Mouse (Mus musculus): ENCODE measurements around the gene Slc38a7.
"Not testable (repeated sequence)": the region's sequence is repeated elsewhere in the genome, so short reads cannot be mapped to it uniquely, and the experiment has no call there.

Gene Slc38a7

DNA sequence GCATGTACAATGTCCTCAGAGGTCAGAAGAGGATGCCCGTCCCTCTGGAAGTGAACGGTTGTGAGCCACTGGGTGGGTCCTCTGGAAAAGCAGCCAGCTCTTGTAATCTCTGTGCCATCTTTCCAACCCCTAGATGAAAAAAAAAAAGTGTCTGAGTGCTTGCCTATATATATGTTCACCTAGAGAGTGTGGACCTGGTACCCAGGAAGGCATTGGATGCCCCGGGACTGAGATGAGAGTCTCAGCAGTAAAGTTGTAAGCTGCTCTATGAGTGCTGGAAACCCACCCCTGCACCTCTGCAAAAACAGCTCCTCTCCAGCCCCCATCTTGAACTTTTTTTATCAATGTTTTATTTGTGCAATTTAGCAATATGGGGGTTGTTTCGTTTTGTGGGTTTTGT, 44.7 kb downstream of the Slc38a7 start:
- in situ Hi-C loops (cut with MboI, MseI) = loop anchor here (5.0 kb wide), 1 partner anchor 39 kb away; no protein-coding TSS in a partner anchor

DNA sequence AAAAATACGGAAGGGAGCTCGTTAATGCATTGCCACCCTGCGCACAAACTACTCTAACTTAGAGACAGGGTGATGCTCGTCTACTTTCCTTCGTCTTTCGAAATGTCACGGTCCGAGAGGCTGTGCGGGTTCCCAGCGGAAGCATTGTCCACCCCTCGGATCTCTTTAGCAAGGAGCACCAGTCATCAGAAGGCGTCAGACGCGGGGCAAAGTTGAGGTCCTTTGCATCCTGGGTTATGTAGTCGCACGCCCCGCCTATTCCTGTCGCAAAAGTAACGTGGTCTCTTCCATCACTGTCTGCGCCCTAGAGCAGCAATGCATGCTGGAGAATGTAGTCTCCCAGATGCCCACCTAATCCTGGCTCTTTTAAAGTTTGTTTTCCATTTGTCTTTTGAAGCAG, 45.5 kb downstream of the Slc38a7 start:
- in situ Hi-C loops (cut with MboI, MseI) = loop anchor here (5.0 kb wide), 1 partner anchor 39 kb away; no protein-coding TSS in a partner anchor

DNA sequence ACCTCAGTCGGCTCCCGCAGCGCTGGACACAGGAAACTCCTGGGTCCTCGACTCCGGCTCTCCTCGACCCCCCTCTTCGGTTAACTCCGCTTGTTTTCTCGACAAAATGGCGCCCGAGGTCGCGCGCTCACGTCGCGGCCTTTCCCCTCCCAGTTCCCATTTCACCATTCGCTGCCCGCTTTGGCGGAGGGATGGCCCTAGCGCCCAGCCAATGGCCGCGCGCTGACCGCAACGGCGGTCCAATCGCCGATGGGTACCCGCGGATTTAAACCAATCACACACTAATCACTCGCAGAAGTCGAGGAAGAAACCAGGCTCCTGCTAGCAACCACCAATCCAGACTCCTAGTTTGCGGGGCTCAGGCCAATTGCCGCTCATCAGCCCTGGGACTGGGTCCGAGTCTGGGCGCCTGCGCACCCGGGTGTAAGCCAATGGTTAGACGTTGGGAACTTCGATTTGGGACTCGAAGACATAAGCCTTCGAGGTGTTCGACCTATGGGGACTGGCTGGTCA, 46.0 kb downstream of the Slc38a7 start, which contains the start of gene Cnot1:
TSS of gene Cnot1 (minus strand) at position 134 of the 513 bp plus-strand sequence.
- in situ Hi-C loops (cut with MboI, MseI) = loop anchor here (5.0 kb wide), 1 partner anchor 40 kb away; no protein-coding TSS in a partner anchor

DNA sequence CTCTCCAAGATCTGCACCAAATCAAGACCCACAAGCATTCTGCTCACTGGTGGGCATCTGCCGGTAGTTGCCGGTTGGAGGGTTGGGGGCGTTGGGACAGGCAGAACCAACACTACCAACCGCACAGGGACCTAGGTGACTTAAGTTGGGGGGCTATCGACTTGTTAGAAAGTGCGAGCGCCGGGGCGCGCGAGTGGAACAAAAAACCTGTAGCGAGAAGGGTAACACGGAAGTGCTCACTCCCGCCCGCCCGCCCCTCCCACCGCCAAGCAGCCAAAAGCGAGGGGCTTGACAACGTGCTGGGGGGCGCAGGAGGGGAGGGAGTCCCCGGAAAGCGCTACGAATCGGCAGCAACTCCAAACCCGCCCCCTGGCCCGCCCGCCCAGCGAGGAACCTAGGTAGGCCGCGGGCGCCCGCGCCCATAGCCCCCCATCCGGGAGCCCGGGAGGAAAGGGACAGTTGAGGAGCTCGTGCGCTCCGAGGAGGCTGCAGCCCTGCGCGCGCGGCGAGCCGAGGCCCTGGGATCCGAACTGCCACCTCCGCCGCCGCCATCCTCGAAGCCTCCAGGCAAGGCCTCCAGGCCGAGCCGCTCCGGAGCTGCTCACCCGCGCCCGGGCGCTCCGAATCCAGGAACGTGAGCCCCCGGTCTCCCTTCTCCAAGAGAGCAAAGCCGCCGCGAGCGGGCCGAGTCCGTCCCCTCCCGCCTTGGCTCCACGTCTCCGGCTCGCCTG, 46.7 kb downstream of the Slc38a7 start:
- in situ Hi-C loops (cut with MboI, MseI) = loop anchor here (5.0 kb wide), 1 partner anchor 41 kb away; no protein-coding TSS in a partner anchor

DNA sequence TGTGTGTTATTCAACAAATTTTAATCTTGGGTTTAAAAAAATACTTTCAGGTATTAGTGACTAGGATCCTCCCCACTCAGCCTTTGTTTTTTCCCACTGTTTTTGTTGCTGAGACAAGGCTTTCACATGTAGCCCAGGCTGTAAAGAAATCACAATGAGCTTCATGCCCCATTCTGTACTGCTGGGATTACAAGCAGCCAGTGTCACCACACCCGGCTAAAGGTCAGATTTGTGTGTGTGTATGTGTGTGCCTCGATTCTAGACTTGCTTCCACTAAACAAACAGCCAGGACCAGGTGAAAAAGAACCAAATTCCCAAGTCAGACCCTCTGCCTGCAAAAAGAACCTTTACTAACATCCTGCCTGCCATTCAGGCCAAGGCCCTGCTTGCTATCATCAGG, 47.9 kb downstream of the Slc38a7 start:
- in situ Hi-C loops (cut with MboI, MseI) = loop anchor here (5.0 kb wide), 1 partner anchor 42 kb away; no protein-coding TSS in a partner anchor

DNA sequence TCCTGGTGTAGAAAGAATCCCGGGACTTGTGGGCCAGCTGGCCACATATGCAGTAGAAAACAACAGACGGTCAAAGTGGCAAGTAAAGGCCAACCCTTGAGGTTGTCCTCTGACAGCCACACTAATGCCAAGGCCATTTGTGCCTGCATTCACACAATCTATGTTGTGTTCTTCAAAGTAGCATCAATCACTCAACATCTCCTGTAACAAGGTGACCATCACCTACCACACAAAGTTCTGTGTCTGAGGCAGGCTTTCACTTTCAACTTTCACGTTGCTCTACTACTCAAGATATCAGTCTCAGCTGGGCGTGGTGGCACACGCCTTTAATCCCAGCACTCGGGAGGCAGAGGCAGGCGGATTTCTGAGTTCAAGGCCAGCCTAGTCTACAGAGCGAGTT, 51.1 kb downstream of the Slc38a7 start:
- in situ Hi-C loops (cut with MboI, MseI) = no loop called here

DNA sequence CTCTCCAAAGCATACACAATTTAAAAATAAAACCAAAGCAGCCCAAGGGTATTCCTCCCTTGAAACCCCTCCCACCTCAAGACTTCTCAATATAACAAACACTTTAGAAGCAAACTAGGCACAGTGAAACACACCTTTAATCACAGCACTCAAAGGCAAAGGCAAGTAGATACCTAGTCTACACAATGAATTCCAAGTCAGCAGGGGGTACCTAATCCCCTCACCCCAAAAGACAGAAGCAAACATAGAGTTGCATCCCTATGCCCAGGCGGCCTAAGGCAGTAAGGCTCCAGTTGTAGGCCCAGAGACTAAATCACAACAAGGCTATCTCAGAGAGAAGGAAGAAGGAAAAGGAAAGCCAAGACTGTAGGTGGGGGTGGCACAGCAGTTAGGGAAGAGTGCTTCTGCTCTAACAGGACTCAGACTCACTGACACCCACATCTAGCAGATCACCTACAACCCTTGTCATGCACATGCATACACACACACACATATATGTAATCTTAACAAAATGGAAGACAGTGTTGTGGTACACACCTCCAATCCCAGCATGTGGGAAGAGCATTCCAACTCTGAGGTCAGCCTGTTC, 51.8 kb downstream of the Slc38a7 start:
- in situ Hi-C loops (cut with MboI, MseI) = no loop called here

DNA sequence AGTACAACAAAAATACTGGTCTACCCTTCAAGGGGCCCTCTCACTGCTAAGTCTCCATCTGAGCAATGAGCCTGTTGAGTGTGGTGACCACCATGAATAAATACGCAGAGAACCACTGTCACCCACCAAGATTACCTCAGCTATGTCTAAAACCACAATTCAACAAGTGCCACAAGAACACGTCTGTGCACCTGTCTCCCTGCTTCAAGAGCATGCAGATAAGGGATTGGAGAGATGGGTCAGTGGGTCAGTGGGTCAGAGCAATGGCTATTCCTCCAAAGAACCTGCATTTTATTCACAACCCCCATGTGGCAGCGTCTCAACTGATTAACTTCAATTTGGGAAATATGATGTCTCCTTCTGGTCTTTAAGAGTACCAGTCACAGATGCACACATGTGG, 53.0 kb downstream of the Slc38a7 start:
- in situ Hi-C loops (cut with MboI, MseI) = no loop called here

DNA sequence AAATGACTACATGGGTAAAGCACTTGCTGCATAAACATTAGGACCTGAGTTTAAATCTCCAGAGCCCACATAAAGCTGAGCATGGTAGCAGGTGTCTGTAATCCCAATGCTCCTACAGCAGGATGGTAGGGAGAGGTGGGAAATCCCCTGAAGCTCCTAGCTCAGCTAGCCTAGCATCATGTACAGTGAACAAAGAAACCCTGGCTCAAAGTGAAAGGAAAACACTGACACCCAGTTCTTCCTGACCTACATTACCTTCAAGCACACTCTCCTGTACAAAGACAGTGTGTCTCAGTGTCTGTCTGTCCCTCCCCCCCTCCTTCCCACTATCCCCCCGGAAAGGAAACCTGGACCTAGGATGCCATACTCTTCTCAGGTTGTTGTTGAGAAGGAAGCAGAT, 53.4 kb downstream of the Slc38a7 start:
- in situ Hi-C loops (cut with MboI, MseI) = no loop called here

DNA sequence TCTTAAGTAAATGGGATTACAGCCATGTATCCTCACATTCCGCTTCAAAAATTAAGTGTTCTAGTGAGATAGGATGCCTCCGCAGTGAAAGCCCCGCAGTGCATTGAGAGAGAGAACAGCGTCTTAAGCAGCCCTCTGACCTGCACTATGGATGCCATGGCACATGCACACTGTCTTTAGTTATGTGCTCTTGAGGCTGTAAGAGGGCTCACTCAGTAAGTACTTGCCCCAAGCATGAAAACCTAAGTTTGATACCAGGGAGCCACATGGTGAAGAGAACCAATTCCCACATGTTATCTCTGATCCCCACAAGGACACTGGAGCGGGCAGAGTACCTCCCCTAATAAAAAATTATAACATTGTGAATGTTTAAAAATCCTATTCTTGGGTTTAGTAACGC, 54.2 kb downstream of the Slc38a7 start:
- in situ Hi-C loops (cut with MboI, MseI) = no loop called here

DNA sequence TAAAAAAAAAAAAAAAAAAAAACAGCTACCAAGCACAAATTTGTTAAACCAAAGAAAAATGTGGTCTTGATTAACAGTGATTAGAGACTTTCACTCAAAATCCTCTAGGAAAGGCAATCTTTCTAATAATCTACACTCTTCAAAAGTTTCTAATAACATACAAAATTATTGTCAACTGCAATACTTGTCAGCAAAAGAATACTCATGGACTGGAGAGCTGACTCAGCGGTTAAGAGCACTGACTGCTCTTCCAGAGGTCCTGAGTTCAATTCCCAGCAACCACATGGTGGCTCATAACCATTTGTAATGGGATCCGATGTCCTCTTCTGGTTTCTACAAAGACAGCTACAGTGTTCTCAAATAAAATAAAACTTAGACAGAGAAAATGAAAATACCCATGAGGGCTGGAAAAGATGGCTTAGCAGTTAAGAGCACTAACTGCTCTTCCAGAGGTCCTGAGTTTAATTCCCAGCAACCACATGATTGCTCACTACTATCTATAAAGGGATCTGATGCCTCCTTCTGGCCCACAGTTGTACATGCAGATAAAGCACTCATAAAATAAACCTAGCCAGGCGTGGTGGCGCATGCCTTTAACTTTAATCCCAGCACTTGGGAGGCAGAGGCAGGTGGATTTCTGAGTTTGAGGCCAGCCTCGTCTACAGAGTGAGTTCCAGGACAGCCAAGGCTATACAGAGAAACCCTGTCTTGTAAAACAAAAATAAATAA, 57.8 kb downstream of the Slc38a7 start:
- in situ Hi-C loops (cut with MboI, MseI) = not testable (repeated sequence)
